Mouse (Mus musculus) brain, embryonic 14.5 days (tissue): ENCODE data around the gene Atp5l.

Experiments
- CTCF ChIP-seq: fragments of 200-500 bp; IDR thresholded peaks from 2 replicates; pipeline ENCODE4 v1.5.1; 2012; ENCODE audit warnings: inconsistent platforms, mild to moderate bottlenecking, moderate library complexity, borderline replicate concordance; ENCODE audit not compliant: insufficient read depth, insufficient read length; ENCODE audit errors: extremely low read depth
- POLR2A ChIP-seq: fragments of 200-500 bp; IDR thresholded peaks from 2 replicates; pipeline ENCODE4 v1.6.1; 2012; ENCODE audit warnings: mild to moderate bottlenecking, inconsistent platforms, borderline replicate concordance; ENCODE audit not compliant: poor library complexity, insufficient read depth, insufficient read length, severe bottlenecking; ENCODE audit errors: extremely low read depth

DNA sequence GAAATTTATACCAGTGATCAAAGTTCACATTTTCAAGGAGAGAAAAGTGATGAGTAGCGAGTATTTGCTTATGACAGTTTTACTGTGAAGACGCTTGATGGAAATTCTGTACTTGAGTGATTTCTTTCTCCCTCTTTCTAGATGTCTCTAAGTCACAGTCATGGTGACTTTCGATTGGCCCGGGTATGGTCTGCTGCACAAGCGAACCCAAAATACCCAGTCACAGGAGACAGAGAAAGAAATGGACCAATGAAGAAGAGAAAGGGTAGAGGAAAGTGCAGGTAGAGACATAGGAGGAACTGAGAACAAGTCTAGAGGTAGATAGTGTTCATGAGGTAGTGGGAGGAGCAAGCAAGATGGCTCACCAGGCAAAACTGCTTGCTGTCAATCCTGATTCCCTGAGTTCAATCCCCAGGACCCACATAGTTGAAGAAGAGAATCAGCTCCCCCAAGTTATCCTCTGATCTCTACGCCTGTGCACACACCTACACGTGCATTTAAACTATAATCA is 32.4 kb downstream of the Atp5l start:
- TF ChIP-seq POLR2A: no peak
- TF ChIP-seq CTCF: no peak
